Mouse (Mus musculus): Measurements from ENCODE around the gene Lmod2.

The Lmod2 gene

GRCm38 (mm10) chr6:24597500-24597899 is at the start of gene Lmod2:
Gene Lmod2, plus strand, starts transcription at chr6:24597762.
- no peak for DNase-seq (ENCODE audit: low spot score)

- no peak for DNase-seq (ENCODE audit: low spot score)
These were observed 47.8 kb upstream of the Lmod2 start for GRCm38 (mm10) chr6:24549801-24550200.

- no peak for DNase-seq (ENCODE audit: low spot score)
These were observed 45.5 kb upstream of the Lmod2 start for GRCm38 (mm10) chr6:24552046-24552445.

- no peak for DNase-seq (ENCODE audit: low spot score)
These were observed 43.0 kb upstream of the Lmod2 start for GRCm38 (mm10) chr6:24554427-24555086.

- DNase-seq (ENCODE audit: low spot score) = no peak
These were observed 42.1 kb upstream of the Lmod2 start for GRCm38 (mm10) chr6:24555488-24555887.

- DNase-seq (ENCODE audit: low spot score) = no peak
These were observed 33.5 kb upstream of the Lmod2 start for GRCm38 (mm10) chr6:24564081-24564480.

GRCm38 (mm10) chr6:24564886-24565285 is 32.7 kb upstream of the Lmod2 start:
- DNase-seq (ENCODE audit: low spot score) = no peak

- no peak for DNase-seq (ENCODE audit: low spot score)
These were observed 28.6 kb upstream of the Lmod2 start for GRCm38 (mm10) chr6:24568963-24569362.

- no peak for DNase-seq (ENCODE audit: low spot score)
These were observed 27.9 kb upstream of the Lmod2 start for GRCm38 (mm10) chr6:24569711-24570110.

GRCm38 (mm10) chr6:24570278-24570677 is 27.3 kb upstream of the Lmod2 start:
- DNase-seq (ENCODE audit: low spot score) = no peak

- DNase-seq (ENCODE audit: low spot score) = no peak
These were observed 26.4 kb upstream of the Lmod2 start for GRCm38 (mm10) chr6:24571126-24571525.

- no peak for DNase-seq (ENCODE audit: low spot score)
These were observed 25.1 kb upstream of the Lmod2 start for GRCm38 (mm10) chr6:24572431-24572830.

GRCm38 (mm10) chr6:24573319-24573718 is 24.2 kb upstream of the Lmod2 start:
- DNase-seq (ENCODE audit: low spot score) = no peak

GRCm38 (mm10) chr6:24583456-24583855 is 14.1 kb upstream of the Lmod2 start:
- DNase-seq (ENCODE audit: low spot score) = no peak

- no peak for DNase-seq (ENCODE audit: low spot score)
These were observed 11.9 kb upstream of the Lmod2 start for GRCm38 (mm10) chr6:24585431-24586310.

- no peak for DNase-seq (ENCODE audit: low spot score)
These were observed 10.7 kb upstream of the Lmod2 start for GRCm38 (mm10) chr6:24586885-24587284.

- no peak for DNase-seq (ENCODE audit: low spot score)
These were observed 7.3 kb upstream of the Lmod2 start for GRCm38 (mm10) chr6:24590282-24590681.

- DNase-seq (ENCODE audit: low spot score) = no peak
These were observed 5.9 kb upstream of the Lmod2 start for GRCm38 (mm10) chr6:24591525-24592218.

- no peak for DNase-seq (ENCODE audit: low spot score)
These were observed 1.6 kb downstream of the Lmod2 start for GRCm38 (mm10) chr6:24599179-24599578.

GRCm38 (mm10) chr6:24599639-24600038 is 2.1 kb downstream of the Lmod2 start:
- no peak for DNase-seq (ENCODE audit: low spot score)

GRCm38 (mm10) chr6:24600134-24600533 is 2.6 kb downstream of the Lmod2 start:
- DNase-seq (ENCODE audit: low spot score) = no peak

- DNase-seq (ENCODE audit: low spot score) = no peak
These were observed 3.2 kb downstream of the Lmod2 start for GRCm38 (mm10) chr6:24600726-24601125.

GRCm38 (mm10) chr6:24601668-24602067 is 4.1 kb downstream of the Lmod2 start:
- no peak for DNase-seq (ENCODE audit: low spot score)

Data from testis, postnatal 10 days (tissue).